Mouse (Mus musculus): ENCODE data around the gene Plgrkt. TPM values are rescaled to one million over a fixed set of nuclear protein-coding genes. Genes with fewer than 3 reads are reported as not detected.

Gene Plgrkt
- polyA plus RNA-seq, 1 experiment from 2014 or later = 147 TPM

GRCm38 (mm10) chr19:29345636-29346035 lies 21.6 kb downstream of the Plgrkt start:
- Histone ChIP-seq H3K9ac (ENCODE audit: low read depth, low read length) (no peak overlapping the region), H3K27me3 (replicated peaks; ENCODE audit: control insufficient read depth, insufficient read depth, low read length) (no peaks in the 10 kb centered on the region), H3K9me3 (ENCODE audit: control insufficient read depth) (no peaks in the 10 kb centered on the region), H3K4me1 (replicated peaks; ENCODE audit: control insufficient read depth, insufficient read depth, low read length) (no peaks in the 10 kb centered on the region), H3K36me3 (ENCODE audit: control insufficient read depth, insufficient read depth) (peaks cover 12% of the 10 kb centered on the region), H3K27ac (ENCODE audit: low read depth, low read length) (no peak overlapping the region), H3K4me2 (replicated peaks; ENCODE audit: low read depth) (no peak overlapping the region), H3K4me3 (ENCODE audit: low read depth, low read length) (no peak overlapping the region)
- WGBS = 80% methylated on average over 6 of the region's 6 CpGs
- no peak for ATAC-seq
- no peak for TF ChIP-seq CTCF (IDR thresholded peaks at IDR 0.05; ENCODE audit: low read depth)

DNA sequence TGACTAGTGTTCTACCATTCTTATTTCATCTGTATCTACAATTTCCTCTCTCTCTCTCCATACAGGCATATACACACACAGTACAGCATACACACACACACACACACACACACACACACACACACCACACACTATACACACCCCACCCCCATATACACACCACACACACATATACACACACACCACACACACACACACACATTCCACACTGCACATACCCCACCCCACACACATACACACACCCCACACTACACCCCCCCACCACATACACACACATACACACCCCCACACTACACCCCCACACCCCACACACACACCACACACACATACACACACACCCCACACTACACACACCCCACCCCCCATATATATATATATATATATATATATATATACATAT lies 22.3 kb downstream of the Plgrkt start:
- Histone ChIP-seq H3K4me3 (ENCODE audit: low read depth, low read length) (no peak overlapping the region), H3K4me1 (replicated peaks; ENCODE audit: control insufficient read depth, insufficient read depth, low read length) (no peaks in the 10 kb centered on the region), H3K4me2 (replicated peaks; ENCODE audit: low read depth) (no peak overlapping the region), H3K27me3 (replicated peaks; ENCODE audit: control insufficient read depth, insufficient read depth, low read length) (no peaks in the 10 kb centered on the region), H3K9me3 (ENCODE audit: control insufficient read depth) (no peaks in the 10 kb centered on the region), H3K9ac (ENCODE audit: low read depth, low read length) (no peak overlapping the region), H3K27ac (ENCODE audit: low read depth, low read length) (no peak overlapping the region), H3K36me3 (ENCODE audit: control insufficient read depth, insufficient read depth) (peaks cover 7% of the 10 kb centered on the region)
- no peak for ATAC-seq
- TF ChIP-seq CTCF (IDR thresholded peaks at IDR 0.05; ENCODE audit: low read depth) = no peak

- Histone ChIP-seq H3K9me3 (ENCODE audit: control insufficient read depth) (no peaks in the 10 kb centered on the region), H3K27me3 (replicated peaks; ENCODE audit: control insufficient read depth, insufficient read depth, low read length) (no peaks in the 10 kb centered on the region), H3K27ac (ENCODE audit: low read depth, low read length) (no peak overlapping the region), H3K4me3 (ENCODE audit: low read depth, low read length) (no peak overlapping the region), H3K4me2 (replicated peaks; ENCODE audit: low read depth) (no peak overlapping the region), H3K36me3 (ENCODE audit: control insufficient read depth, insufficient read depth) (no peaks in the 10 kb centered on the region), H3K9ac (ENCODE audit: low read depth, low read length) (no peak overlapping the region), H3K4me1 (replicated peaks; ENCODE audit: control insufficient read depth, insufficient read depth, low read length) (no peaks in the 10 kb centered on the region)
- 76% methylated on average over 6 of the region's 6 CpGs for WGBS
- ATAC-seq = no peak
- no peak for TF ChIP-seq CTCF (IDR thresholded peaks at IDR 0.05; ENCODE audit: low read depth)
Observed at GRCm38 (mm10) chr19:29342281-29342680, 24.9 kb downstream of the Plgrkt start.

DNA sequence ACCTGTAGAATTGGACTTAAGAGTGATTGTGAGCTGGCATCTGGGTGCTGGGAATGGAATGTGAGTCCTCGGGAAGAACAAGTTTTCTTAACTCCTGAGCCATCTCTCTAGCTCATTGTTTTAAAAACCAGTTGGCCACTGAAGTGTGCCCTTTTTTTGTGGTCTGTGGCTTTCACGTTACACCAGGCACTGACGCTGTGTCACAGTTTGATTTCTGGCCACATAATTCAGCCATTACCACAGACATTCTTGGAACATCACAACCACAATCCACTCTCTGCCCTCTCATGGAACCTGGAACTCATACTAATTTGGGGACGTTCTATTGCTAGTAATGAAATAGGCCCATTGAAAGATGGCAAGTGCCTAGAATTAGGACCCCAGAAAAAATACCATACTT lies 26.2 kb downstream of the Plgrkt start:
- no peak for TF ChIP-seq CTCF (IDR thresholded peaks at IDR 0.05; ENCODE audit: low read depth)
- Histone ChIP-seq H3K9me3 (ENCODE audit: control insufficient read depth) (no peaks in the 10 kb centered on the region), H3K9ac (ENCODE audit: low read depth, low read length) (no peak overlapping the region), H3K4me1 (replicated peaks; ENCODE audit: control insufficient read depth, insufficient read depth, low read length) (no peaks in the 10 kb centered on the region), H3K27me3 (replicated peaks; ENCODE audit: control insufficient read depth, insufficient read depth, low read length) (no peaks in the 10 kb centered on the region), H3K4me3 (ENCODE audit: low read depth, low read length) (no peak overlapping the region), H3K27ac (ENCODE audit: low read depth, low read length) (no peak overlapping the region), H3K4me2 (replicated peaks; ENCODE audit: low read depth) (no peak overlapping the region), H3K36me3 (ENCODE audit: control insufficient read depth, insufficient read depth) (no peaks in the 10 kb centered on the region)
- no peak for ATAC-seq
- 80% methylated on average over 4 of the region's 4 CpGs for WGBS

- H3K4me1 ChIP-seq (replicated peaks; ENCODE audit: control insufficient read depth, insufficient read depth, low read length) = no peaks in the 10 kb centered on the region
- no peak for ATAC-seq
- no peak overlapping the region for H3K27ac ChIP-seq (ENCODE audit: low read depth, low read length)
- WGBS = 91% methylated on average over 2 of the region's 2 CpGs
- H3K36me3 ChIP-seq (ENCODE audit: control insufficient read depth, insufficient read depth) = no peaks in the 10 kb centered on the region
- H3K27me3 ChIP-seq (replicated peaks; ENCODE audit: control insufficient read depth, insufficient read depth, low read length) = peaks cover 15% of the 10 kb centered on the region; the same call in 1 of the 2 replicates
- H3K4me2 ChIP-seq (replicated peaks; ENCODE audit: low read depth) = no peak overlapping the region
- no peak overlapping the region for H3K9ac ChIP-seq (ENCODE audit: low read depth, low read length)
- no peak overlapping the region for H3K4me3 ChIP-seq (ENCODE audit: low read depth, low read length)
- H3K9me3 ChIP-seq (ENCODE audit: control insufficient read depth) = no peaks in the 10 kb centered on the region
- no peak for TF ChIP-seq CTCF (IDR thresholded peaks at IDR 0.05; ENCODE audit: low read depth)
Observed at GRCm38 (mm10) chr19:29336624-29337023, 30.6 kb downstream of the Plgrkt start.

GRCm38 (mm10) chr19:29334068-29334745 lies 33.0 kb downstream of the Plgrkt start, which contains the start of gene Rln1:
Gene Rln1, minus strand, starts transcription at chr19:29334670.
- H3K36me3 ChIP-seq (ENCODE audit: control insufficient read depth, insufficient read depth) = no peaks in the 10 kb centered on the region
- no peak for TF ChIP-seq CTCF (IDR thresholded peaks at IDR 0.05; ENCODE audit: low read depth)
- H3K4me1 ChIP-seq (replicated peaks; ENCODE audit: control insufficient read depth, insufficient read depth, low read length) = no peaks in the 10 kb centered on the region
- 0 out of 2 replicates have a peak within 1 kb of the TSS, but pooled peaks have one; percentile 17 for H3K9ac ChIP-seq (ENCODE audit: low read depth, low read length)
- WGBS = 6% methylated on average over 23 of the region's 23 CpGs
- no peaks in the 10 kb centered on the region for H3K9me3 ChIP-seq (ENCODE audit: control insufficient read depth)
- peak within 1 kb of the TSS; percentile 35 for H3K4me3 ChIP-seq (ENCODE audit: low read depth, low read length)
- peaks cover 15% of the 10 kb centered on the region; the same call in 1 of the 2 replicates for H3K27me3 ChIP-seq (replicated peaks; ENCODE audit: control insufficient read depth, insufficient read depth, low read length)
- ATAC-seq = no peak
- no peak within 1 kb of the TSS for H3K27ac ChIP-seq (ENCODE audit: low read depth, low read length)
- H3K4me2 ChIP-seq (replicated peaks; ENCODE audit: low read depth) = peak within 1 kb of the TSS; percentile 63
